Mouse (Mus musculus) CH12.LX (cell line): ENCODE measurements around the gene C1qtnf7. TPM values are rescaled to one million over a fixed set of nuclear protein-coding genes. Genes with fewer than 3 reads are reported as not detected.

Experiments used
- DNase-seq: peaks from one replicate; pipeline ENCODE4 v3.0.0-alpha.2; 2013; ENCODE audit errors: extremely low read depth
- H3K27ac ChIP-seq: 2 replicates; pipeline ENCODE4 v1.5.1; 2012; ENCODE audit warnings: low read depth, mild to moderate bottlenecking, control low read depth, moderate library complexity; ENCODE audit not compliant: insufficient read depth
- H3K27me3 ChIP-seq: replicated peaks from 2 replicates; pipeline ENCODE3; 2012; ENCODE audit warnings: inconsistent platforms
- H3K36me3 ChIP-seq, 2 experiments: replicated peaks in 1 of 2; 2 replicates each; pipeline versions ENCODE3 to v1.6.1; 2012; ENCODE audit warnings: inconsistent platforms in 1 of 2, low read length in 1 of 2, mild to moderate bottlenecking in 1 of 2, mixed read lengths in 1 of 2, moderate library complexity in 1 of 2; ENCODE audit not compliant: control insufficient read depth in 1 of 2, insufficient read depth in 1 of 2
- H3K4me1 ChIP-seq, 2 experiments: 2 replicates each; pipeline ENCODE4 v1.6.1; 2012; ENCODE audit warnings: inconsistent platforms in 1 of 2, moderate library complexity in 1 of 2; ENCODE audit not compliant: insufficient read depth in 2 of 2, control insufficient read depth in 1 of 2
- H3K4me2 ChIP-seq: 2 replicates; pipeline ENCODE4 v1.6.1; 2012; ENCODE audit warnings: low read depth, mild to moderate bottlenecking, control low read depth; ENCODE audit not compliant: poor library complexity, insufficient read depth, severe bottlenecking
- H3K4me3 ChIP-seq, 3 experiments: fragments of 150-350 bp in 1 of 3; sonication (generic) in 1 of 3; replicated peaks in 1 of 3; 2 replicates each; pipeline versions ENCODE3 to v1.5.1; 2011 to 2012; ENCODE audit warnings: low read depth in 2 of 3, low read length in 2 of 3, mild to moderate bottlenecking in 2 of 3, moderate library complexity in 2 of 3, control low read depth in 1 of 3, improper control_type of control experiment in 1 of 3, inconsistent platforms in 1 of 3, mixed read lengths in 1 of 3; ENCODE audit not compliant: poor library complexity in 1 of 3
- H3K79me2 ChIP-seq: replicated peaks from 2 replicates; pipeline ENCODE4 v1.6.1; 2012; ENCODE audit warnings: mild to moderate bottlenecking, moderate library complexity; ENCODE audit not compliant: control insufficient read depth, poor library complexity, insufficient read depth, severe bottlenecking; ENCODE audit errors: extremely low read depth
- H3K9ac ChIP-seq: 2 replicates; pipeline ENCODE4 v1.6.1; 2012; ENCODE audit warnings: low read depth, mild to moderate bottlenecking, control low read depth, moderate library complexity; ENCODE audit not compliant: insufficient read depth
- H3K9me3 ChIP-seq: replicated peaks from 2 replicates; pipeline ENCODE3; 2012; ENCODE audit warnings: low read length, inconsistent platforms, mixed read lengths
- BHLHE40 ChIP-seq: IDR thresholded peaks from 2 replicates; pipeline ENCODE4 v1.6.1; 2011; ENCODE audit warnings: mild to moderate bottlenecking, low read depth, low read length, improper control_type of control experiment
- CHD1 ChIP-seq: IDR thresholded peaks from 2 replicates; pipeline ENCODE4 v1.6.1; 2012; ENCODE audit warnings: low read depth, low read length, improper control_type of control experiment, inconsistent platforms
- CHD2 ChIP-seq: IDR thresholded peaks from 2 replicates; pipeline ENCODE4 v1.6.1; 2011; ENCODE audit warnings: low read length, improper control_type of control experiment
- E2F4 ChIP-seq: IDR thresholded peaks from 2 replicates; pipeline ENCODE4 v1.6.1; 2011; ENCODE audit warnings: low read depth, low read length, improper control_type of control experiment; ENCODE audit not compliant: insufficient replicate concordance
- ELF1 ChIP-seq: IDR thresholded peaks from 2 replicates; pipeline ENCODE4 v1.6.1; 2014; ENCODE audit warnings: low read depth, mild to moderate bottlenecking, inconsistent platforms, low read length, improper control_type of control experiment
- EP300 ChIP-seq: IDR thresholded peaks from 2 replicates; pipeline ENCODE4 v1.6.1; 2011; ENCODE audit warnings: low read length, improper control_type of control experiment
- ETS1 ChIP-seq: conservative IDR thresholded peaks from 2 replicates; pipeline ENCODE4 v1.6.1; 2012; ENCODE audit warnings: low read depth, mild to moderate bottlenecking, inconsistent platforms, low read length, improper control_type of control experiment, moderate library complexity
- GABPA ChIP-seq: IDR thresholded peaks from 2 replicates; pipeline ENCODE4 v1.6.1; 2012; ENCODE audit warnings: low read depth, low read length, improper control_type of control experiment, inconsistent platforms; ENCODE audit not compliant: insufficient replicate concordance
- HCFC1 ChIP-seq: IDR thresholded peaks from 2 replicates; pipeline ENCODE4 v1.6.1; 2012; ENCODE audit warnings: low read depth, mild to moderate bottlenecking, inconsistent platforms, low read length, improper control_type of control experiment
- JUN ChIP-seq: IDR thresholded peaks from 2 replicates; pipeline ENCODE4 v1.6.1; 2011; ENCODE audit warnings: low read depth, mild to moderate bottlenecking, low read length, improper control_type of control experiment, moderate library complexity; ENCODE audit not compliant: insufficient read depth
- JUND ChIP-seq: conservative IDR thresholded peaks from 2 replicates; pipeline ENCODE4 v1.6.1; 2011; ENCODE audit warnings: low read depth, low read length, improper control_type of control experiment
- MEF2A ChIP-seq: IDR thresholded peaks from 2 replicates; pipeline ENCODE4 v1.6.1; 2014; ENCODE audit warnings: low read depth, mild to moderate bottlenecking, inconsistent platforms, low read length, improper control_type of control experiment, borderline replicate concordance
- MXI1 ChIP-seq: IDR thresholded peaks from 2 replicates; pipeline ENCODE4 v1.6.1; 2011; ENCODE audit warnings: mild to moderate bottlenecking, low read depth, low read length, improper control_type of control experiment
- MYC ChIP-seq: IDR thresholded peaks from 2 replicates; pipeline ENCODE4 v1.6.1; 2011; ENCODE audit warnings: low read depth, mild to moderate bottlenecking, improper control_type of control experiment, low read length
- PAX5 ChIP-seq: IDR thresholded peaks from 2 replicates; pipeline ENCODE4 v1.6.1; 2012; ENCODE audit warnings: low read length, inconsistent platforms, mixed read lengths
- POLR2AphosphoS2 ChIP-seq: IDR thresholded peaks from 2 replicates; pipeline ENCODE4 v1.6.1; 2011; ENCODE audit warnings: low read depth, low read length, improper control_type of control experiment
- RCOR1 ChIP-seq: conservative IDR thresholded peaks from 2 replicates; pipeline ENCODE4 v1.6.1; 2012; ENCODE audit warnings: low read depth, mild to moderate bottlenecking, inconsistent platforms, low read length, improper control_type of control experiment
- SIN3A ChIP-seq: IDR thresholded peaks from 2 replicates; pipeline ENCODE4 v1.6.1; 2012; ENCODE audit warnings: low read length, improper control_type of control experiment, inconsistent platforms
- TBP ChIP-seq: conservative IDR thresholded peaks from 2 replicates; pipeline ENCODE4 v1.6.1; 2011; ENCODE audit warnings: low read depth, low read length, improper control_type of control experiment
- UBTF ChIP-seq: IDR thresholded peaks from 2 replicates; pipeline ENCODE4 v1.6.1; 2012; ENCODE audit warnings: low read depth, mild to moderate bottlenecking, inconsistent platforms, low read length, improper control_type of control experiment, moderate library complexity
- USF2 ChIP-seq: conservative IDR thresholded peaks from 2 replicates; pipeline ENCODE4 v1.6.1; 2011; ENCODE audit warnings: low read depth, low read length, improper control_type of control experiment
- ZC3H11A ChIP-seq: IDR thresholded peaks from 2 replicates; pipeline ENCODE4 v1.6.1; 2012; ENCODE audit warnings: low read depth, mild to moderate bottlenecking, inconsistent platforms, low read length, improper control_type of control experiment
- ZMIZ1 ChIP-seq: IDR thresholded peaks from 2 replicates; pipeline ENCODE4 v1.6.1; 2012; ENCODE audit warnings: low read depth, mild to moderate bottlenecking, inconsistent platforms, low read length, improper control_type of control experiment
- dilution Hi-C: fragments of 300-500 bp; cut with MboI; formaldehyde crosslinking; loops from 2 replicates; pipeline ENCODE4 v1.14.3; 2020; ENCODE audit warnings: low sequenced_read_pairs; ENCODE audit not compliant: extremely low pct_unique_long_range_greater_than_20kb, extremely low pct_ligation_motif_present
- in situ Hi-C: fragments of 300-500 bp; cut with MboI; formaldehyde crosslinking; loops from 3 replicates; pipeline ENCODE4 v1.14.3; 2019; ENCODE audit warnings: low sequenced_read_pairs, low pct_ligation_motif_present, low pct_unique_long_range_greater_than_20kb, mixed read lengths
- polyA plus RNA-seq: library from polyadenylated mRNA; unstranded; fragments of >175 nt; gene quantifications from 2 replicates; pipeline ENCODE4 v1.2.1, GENCODE M21; 2012; ENCODE audit warnings: low read depth; ENCODE audit not compliant: insufficient read length
- total RNA-seq, 2 experiments: library from RNA; depleted of rRNA; stranded (reverse); fragments of 300-350 nt in 1 of 2; fragments of >200 nt in 1 of 2; gene quantifications; 2 replicates each; pipeline ENCODE4 v1.2.3; 2012 to 2014

Gene C1qtnf7
- total and polyA plus RNA-seq, 3 experiments: not detected

DNA sequence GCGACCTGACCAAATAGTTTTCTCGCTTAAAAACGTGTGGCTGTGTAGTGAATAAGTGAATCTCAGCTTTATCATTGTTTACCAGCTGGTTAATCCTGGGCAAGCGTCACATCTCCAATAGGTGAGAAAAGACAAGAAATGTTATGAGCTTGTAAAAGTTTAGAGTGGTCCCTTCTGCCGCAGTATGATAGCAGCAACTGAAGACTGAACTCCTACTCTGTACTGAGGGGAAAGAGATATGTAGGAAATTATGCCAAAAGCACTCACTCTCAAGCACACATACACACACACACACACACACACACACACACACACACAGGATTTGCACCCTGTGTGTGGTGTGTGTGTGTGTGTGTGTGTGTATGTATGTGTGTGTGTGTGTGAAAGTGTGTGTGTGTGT lies 26.2 kb downstream of the C1qtnf7 start:
- dilution Hi-C loops: no loop called here
- H3K36me3 ChIP-seq: no peaks in the 10 kb centered on the region
- in situ Hi-C loops: no loop called here
- no peak for DNase-seq
- H3K27me3 ChIP-seq: no peaks in the 10 kb centered on the region
- H3K4me1 ChIP-seq: 0 out of 4 replicates have a peak, but pooled peaks cover 0 to 3% of the 10 kb centered on the region in 2 experiments
- H3K4me3 ChIP-seq: no peak overlapping the region
- no peaks in the 10 kb centered on the region for H3K79me2 ChIP-seq
- H3K4me2 ChIP-seq: no peak overlapping the region
- no peak overlapping the region for H3K9ac ChIP-seq
- TF ChIP-seq UBTF (no peak), MXI1 (no peak), ZC3H11A (no peak), BHLHE40 (no peak), ELF1 (no peak), CHD1 (no peak), ETS1 (no peak), JUND (no peak), MEF2A (no peak), EP300 (no peak), SIN3A (no peak), TBP (no peak), POLR2AphosphoS2 (no peak), HCFC1 (no peak), JUN (no peak), GABPA (no peak)
- no peak overlapping the region for H3K27ac ChIP-seq
- H3K9me3 ChIP-seq: no peaks in the 10 kb centered on the region

DNA sequence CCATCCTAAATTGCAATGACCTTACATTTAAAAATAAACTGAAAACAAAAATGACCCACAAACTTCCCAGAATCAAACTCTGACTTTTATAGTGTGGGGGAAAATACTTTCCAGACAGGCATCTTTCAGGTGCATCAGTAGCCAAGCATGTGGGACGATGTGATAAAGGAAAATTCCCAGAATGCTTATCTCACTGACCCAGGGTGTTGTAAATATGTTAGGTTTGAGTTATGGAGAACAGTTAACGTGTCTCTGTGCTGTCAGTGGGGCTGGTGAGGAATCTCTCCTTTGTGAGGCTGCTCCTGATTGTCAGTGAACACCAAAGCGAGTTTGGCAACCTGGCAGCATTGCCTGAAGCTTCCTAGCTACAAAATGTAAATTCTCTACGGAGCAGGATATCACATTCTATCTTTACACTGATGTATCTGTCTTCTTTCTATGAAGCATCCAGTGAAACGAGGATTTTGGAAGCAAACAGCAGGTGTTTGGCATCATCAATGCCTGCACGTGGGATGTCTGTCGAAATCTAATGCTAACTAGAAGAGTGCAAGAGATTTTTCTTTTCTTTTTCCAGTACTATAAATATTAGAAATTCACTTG lies 27.0 kb downstream of the C1qtnf7 start:
- no peak for DNase-seq
- in situ Hi-C loops: no loop called here
- dilution Hi-C loops: no loop called here

More for the DNA sequence above, 27.0 kb downstream of the C1qtnf7 start:
- Histone ChIP-seq H3K27ac (no peak overlapping the region), H3K27me3 (no peaks in the 10 kb centered on the region), H3K4me2 (no peak overlapping the region), H3K36me3 (no peaks in the 10 kb centered on the region), H3K79me2 (no peaks in the 10 kb centered on the region), H3K9me3 (no peaks in the 10 kb centered on the region), H3K4me1 (0 out of 4 replicates have a peak, but pooled peaks cover 0 to 3% of the 10 kb centered on the region in 2 experiments), H3K9ac (no peak overlapping the region), H3K4me3 (no peak overlapping the region)
- TF ChIP-seq EP300 (no peak), PAX5 (no peak), USF2 (no peak), ZMIZ1 (no peak), GABPA (no peak), MYC (no peak), ETS1 (no peak), CHD2 (no peak), RCOR1 (no peak), E2F4 (no peak), BHLHE40 (no peak)
